Mouse (Mus musculus) small intestine, adult 2 months (tissue): ENCODE measurements around the gene Mettl9.

ENCODE experiments used
- CTCF ChIP-seq: fragments of 200-500 bp; IDR thresholded peaks from 2 replicates; pipeline ENCODE4 v1.5.1; 2012; ENCODE audit warnings: low read depth, mild to moderate bottlenecking, control low read depth, inconsistent platforms, low read length, moderate library complexity, mixed read lengths; ENCODE audit not compliant: insufficient replicate concordance, insufficient read length; ENCODE audit errors: extremely low read depth
- POLR2A ChIP-seq: fragments of 200-500 bp; IDR thresholded peaks from 2 replicates; pipeline ENCODE4 v1.6.1; 2012; ENCODE audit warnings: low read depth, mild to moderate bottlenecking, control low read depth, inconsistent platforms, low read length, moderate library complexity

GRCm38 (mm10) chr7:121002407-121002928, 31.8 kb upstream of the Mettl9 start:
- TF ChIP-seq CTCF, result no peak
- no peak for TF ChIP-seq POLR2A
